Mouse (Mus musculus): ENCODE data around the gene Slc35g3. TPM values are rescaled to one million over a fixed set of nuclear protein-coding genes. Genes with fewer than 3 reads are reported as not detected.

Slc35g3 gene
- total and polyA plus RNA-seq, 2 experiments, result not detected

DNA sequence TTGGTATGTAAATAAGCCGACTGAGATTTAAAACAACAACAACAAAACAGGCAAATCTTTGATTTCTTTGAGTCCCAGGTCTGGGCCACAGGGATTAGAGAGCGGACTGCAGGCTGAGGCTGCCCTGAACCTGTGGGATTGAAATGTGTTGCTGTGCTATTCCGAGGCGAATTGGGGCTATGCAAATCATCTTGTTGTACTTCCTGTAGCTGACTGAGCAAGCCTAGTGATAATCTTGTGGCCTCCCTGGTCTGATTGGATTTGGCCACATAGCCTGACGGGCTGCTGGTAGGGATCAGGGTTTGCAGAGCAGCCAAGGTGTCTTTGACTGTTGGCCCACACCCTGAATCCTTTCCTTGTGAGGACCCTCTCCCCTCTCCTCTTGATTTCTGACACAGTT lies 13.2 kb upstream of the Slc35g3 start:
- DNase-seq (ENCODE audit: extremely low read depth, low read depth, low spot score), result no peak
- H3K36me3 ChIP-seq (ENCODE audit: control insufficient read depth, insufficient read depth, low read length), result no peaks in the 10 kb centered on the region; the same call in 1 of the 2 replicates
- no peak overlapping the region for H3K4me3 ChIP-seq (ENCODE audit: insufficient read depth, low read depth, low read length)
- no peak overlapping the region for H3K27ac ChIP-seq (replicated peaks; ENCODE audit: insufficient read depth, low read depth, low read length)
- no peaks in the 10 kb centered on the region; the same call in 1 of the 2 replicates for H3K4me1 ChIP-seq (ENCODE audit: control insufficient read depth, insufficient read depth, low read length)
- TF ChIP-seq CTCF (IDR thresholded peaks at IDR 0.05; ENCODE audit: low read depth, low read length) (no peak), POLR2A (IDR thresholded peaks at IDR 0.05; ENCODE audit: extremely low read depth, insufficient read depth, low read length) (no peak)
- no peaks in the 10 kb centered on the region for H3K27me3 ChIP-seq (ENCODE audit: control insufficient read depth, insufficient read depth, low read length)
- WGBS, result 71% methylated on average over 5 of the region's 5 CpGs
- no peak overlapping the region for H3K9ac ChIP-seq (ENCODE audit: low read depth, low read length)
- H3K79me2 ChIP-seq (ENCODE audit: control insufficient read depth, insufficient read depth, low read length), result peaks cover 2% of the 10 kb centered on the region; the same call in 1 of the 2 replicates

- Histone ChIP-seq H3K27me3 (ENCODE audit: control insufficient read depth, insufficient read depth, low read length) (no peaks in the 10 kb centered on the region), H3K9ac (ENCODE audit: low read depth, low read length) (0 out of 2 replicates have a peak overlapping the region, but pooled peaks have one; percentile 15), H3K27ac (replicated peaks; ENCODE audit: insufficient read depth, low read depth, low read length) (peak overlapping the region; percentile 26; the same call in 1 of the 2 replicates), H3K36me3 (ENCODE audit: control insufficient read depth, insufficient read depth, low read length) (no peaks in the 10 kb centered on the region), H3K4me3 (ENCODE audit: insufficient read depth, low read depth, low read length) (no peak overlapping the region), H3K4me1 (ENCODE audit: control insufficient read depth, insufficient read depth, low read length) (peaks cover 6% of the 10 kb centered on the region; the same call in 1 of the 2 replicates), H3K79me2 (ENCODE audit: control insufficient read depth, insufficient read depth, low read length) (peaks cover 18% of the 10 kb centered on the region; the same call in 1 of the 2 replicates)
- DNase-seq (ENCODE audit: extremely low read depth, low read depth, low spot score), result peak; percentile 24
- WGBS, result 61% methylated on average over 4 of the region's 4 CpGs
- TF ChIP-seq CTCF (IDR thresholded peaks at IDR 0.05; ENCODE audit: low read depth, low read length), result no peak
- no peak for TF ChIP-seq POLR2A (IDR thresholded peaks at IDR 0.05; ENCODE audit: extremely low read depth, insufficient read depth, low read length)
Measured at GRCm38 (mm10) chr11:69767625-69767909, 5.8 kb upstream of the Slc35g3 start.

DNA sequence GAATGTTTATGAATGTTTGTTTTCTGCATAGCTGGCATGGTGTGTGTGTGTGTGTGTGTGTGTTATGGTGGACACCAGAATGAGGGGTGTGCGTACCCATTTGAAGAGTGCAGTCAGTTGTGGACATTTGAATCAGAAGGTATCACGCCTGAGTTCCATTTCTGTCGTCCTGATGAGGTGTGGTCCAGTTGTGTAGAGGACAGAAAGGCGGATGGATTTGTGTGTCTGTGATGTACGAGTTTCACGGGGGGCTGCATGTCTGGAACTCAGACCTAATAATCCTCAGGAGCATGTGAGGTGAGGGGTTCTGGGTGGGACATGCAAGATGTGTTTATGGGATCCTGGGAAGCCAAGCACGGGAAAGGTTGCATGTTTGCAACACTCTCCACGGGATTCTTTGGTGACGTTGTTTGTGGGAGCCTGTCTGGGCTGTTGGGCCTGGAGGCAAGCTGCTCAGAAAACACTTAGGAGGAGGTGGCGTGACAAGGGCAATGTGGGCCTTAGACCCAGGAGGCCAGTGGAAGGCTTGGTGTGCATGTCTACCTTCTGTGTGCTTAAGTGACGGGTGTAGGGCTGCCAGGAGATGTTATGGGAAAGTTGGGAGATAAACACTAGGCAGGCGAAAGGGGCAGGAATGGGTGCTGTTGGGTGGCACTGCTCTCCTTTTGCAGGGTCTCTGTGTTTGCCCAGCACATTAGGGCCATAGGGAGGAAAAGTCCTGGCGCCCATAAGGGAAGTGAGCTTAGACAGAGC lies 5.3 kb upstream of the Slc35g3 start:
- Histone ChIP-seq H3K9ac (ENCODE audit: low read depth, low read length) (peak overlapping the region; percentile 97), H3K27ac (replicated peaks; ENCODE audit: insufficient read depth, low read depth, low read length) (peak overlapping the region; percentile 29)

GRCm38 (mm10) chr11:69766126-69766609 lies 4.4 kb upstream of the Slc35g3 start:
- TF ChIP-seq POLR2A (IDR thresholded peaks at IDR 0.05; ENCODE audit: extremely low read depth, insufficient read depth, low read length), result no peak
- WGBS, result under 1% methylated on average over 35 of the region's 37 CpGs
- DNase-seq (ENCODE audit: extremely low read depth, low read depth, low spot score), result peak; percentile 29

More for the DNA sequence above, 5.3 kb upstream of the Slc35g3 start:
- Histone ChIP-seq H3K4me3 (ENCODE audit: insufficient read depth, low read depth, low read length) (peak overlapping the region; percentile 27; the same call in 1 of the 2 replicates), H3K27me3 (ENCODE audit: control insufficient read depth, insufficient read depth, low read length) (no peaks in the 10 kb centered on the region), H3K36me3 (ENCODE audit: control insufficient read depth, insufficient read depth, low read length) (no peaks in the 10 kb centered on the region), H3K4me1 (ENCODE audit: control insufficient read depth, insufficient read depth, low read length) (peaks cover 6% of the 10 kb centered on the region; the same call in 1 of the 2 replicates), H3K79me2 (ENCODE audit: control insufficient read depth, insufficient read depth, low read length) (peaks cover 18% of the 10 kb centered on the region; the same call in 1 of the 2 replicates)
- WGBS, result 62% methylated on average over 13 of the region's 13 CpGs
- TF ChIP-seq CTCF (IDR thresholded peaks at IDR 0.05; ENCODE audit: low read depth, low read length), result no peak
- no peak for TF ChIP-seq POLR2A (IDR thresholded peaks at IDR 0.05; ENCODE audit: extremely low read depth, insufficient read depth, low read length)
- no peak for DNase-seq (ENCODE audit: extremely low read depth, low read depth, low spot score)

DNA sequence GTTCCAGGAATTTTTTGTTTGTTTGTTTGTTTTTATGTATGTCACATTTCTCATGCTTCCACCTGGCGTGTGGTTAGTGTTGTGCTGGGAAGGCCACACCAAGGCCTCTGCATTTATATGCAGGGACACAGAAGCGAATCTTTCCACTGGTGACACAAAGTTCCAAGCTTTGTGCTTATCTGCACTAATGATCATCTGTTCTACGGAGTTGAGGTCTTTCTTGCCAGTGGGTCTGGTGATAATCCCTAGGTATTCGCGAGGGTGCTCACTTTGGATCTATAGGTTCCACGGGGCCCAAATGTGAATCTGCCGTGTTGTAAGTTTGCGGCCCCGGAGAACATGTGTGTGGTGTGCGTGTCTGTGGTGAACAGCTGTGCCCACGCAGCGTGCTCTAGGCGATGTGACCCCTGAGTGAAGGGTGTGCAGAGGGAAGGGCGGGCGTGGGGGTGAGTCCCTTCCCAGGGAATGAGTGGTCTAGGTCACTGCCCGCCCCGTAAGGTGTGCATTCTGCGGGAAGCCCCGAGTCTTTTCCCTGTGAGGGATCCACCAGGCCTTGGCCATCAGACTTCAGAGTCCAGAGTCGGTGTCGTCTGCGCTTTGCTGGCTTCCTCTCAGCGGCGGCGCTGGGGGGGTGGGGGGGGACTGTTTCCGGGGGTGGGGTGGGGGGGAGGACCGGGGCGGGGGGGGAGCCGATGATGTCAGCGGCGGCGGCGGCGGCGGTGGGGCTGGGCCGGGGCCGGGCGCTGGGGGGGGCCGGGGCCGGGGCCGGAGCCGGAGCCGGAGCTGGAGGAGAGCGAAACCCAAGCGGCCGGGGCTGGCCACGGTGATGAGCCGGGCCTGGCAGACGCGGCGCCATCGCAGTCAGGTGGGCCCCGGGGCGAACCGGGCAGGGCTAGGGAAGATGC lies 3.7 kb upstream of the Slc35g3 start, which contains the start of gene Zbtb4:
Zbtb4 (plus strand) TSS at position 692 of the 905 bp plus-strand sequence.
- Histone ChIP-seq H3K27ac (replicated peaks; ENCODE audit: insufficient read depth, low read depth, low read length) (peak within 1 kb of the TSS; percentile 81), H3K27me3 (ENCODE audit: control insufficient read depth, insufficient read depth, low read length) (no peaks in the 10 kb centered on the region), H3K36me3 (ENCODE audit: control insufficient read depth, insufficient read depth, low read length) (no peaks in the 10 kb centered on the region), H3K79me2 (ENCODE audit: control insufficient read depth, insufficient read depth, low read length) (peaks cover 18% of the 10 kb centered on the region; the same call in 1 of the 2 replicates), H3K9ac (ENCODE audit: low read depth, low read length) (peak within 1 kb of the TSS; percentile 97), H3K4me1 (ENCODE audit: control insufficient read depth, insufficient read depth, low read length) (peaks cover 6% of the 10 kb centered on the region; the same call in 1 of the 2 replicates), H3K4me3 (ENCODE audit: insufficient read depth, low read depth, low read length) (peak within 1 kb of the TSS; percentile 94)
- no peak for DNase-seq (ENCODE audit: extremely low read depth, low read depth, low spot score)
- TF ChIP-seq CTCF (IDR thresholded peaks at IDR 0.05; ENCODE audit: low read depth, low read length) (no peak), POLR2A (IDR thresholded peaks at IDR 0.05; ENCODE audit: extremely low read depth, insufficient read depth, low read length) (0 out of 2 replicates have a peak, but pooled peaks have one; percentile 20)
- 19% methylated on average over 50 of the region's 55 CpGs for WGBS

More at GRCm38 (mm10) chr11:69766126-69766609, 4.4 kb upstream of the Slc35g3 start:
- H3K4me1 ChIP-seq (ENCODE audit: control insufficient read depth, insufficient read depth, low read length), result peaks cover 6% of the 10 kb centered on the region; the same call in 1 of the 2 replicates
- H3K79me2 ChIP-seq (ENCODE audit: control insufficient read depth, insufficient read depth, low read length), result peaks cover 18% of the 10 kb centered on the region; the same call in 1 of the 2 replicates
- H3K36me3 ChIP-seq (ENCODE audit: control insufficient read depth, insufficient read depth, low read length), result no peaks in the 10 kb centered on the region
- peak overlapping the region; percentile 94 for H3K4me3 ChIP-seq (ENCODE audit: insufficient read depth, low read depth, low read length)
- H3K9ac ChIP-seq (ENCODE audit: low read depth, low read length), result peak overlapping the region; percentile 97
- H3K27me3 ChIP-seq (ENCODE audit: control insufficient read depth, insufficient read depth, low read length), result no peaks in the 10 kb centered on the region
- peak overlapping the region; percentile 81 for H3K27ac ChIP-seq (replicated peaks; ENCODE audit: insufficient read depth, low read depth, low read length)
